Mouse (Mus musculus) bone marrow macrophage, adult 2 months (primary cell): ENCODE measurements around the gene Hba-x.

Source experiments
- CTCF ChIP-seq: IDR thresholded peaks from 2 replicates; pipeline ENCODE4 v1.5.1; 2012; ENCODE audit warnings: low read depth, mild to moderate bottlenecking, low read length, moderate library complexity
- POLR2A ChIP-seq: IDR thresholded peaks from 2 replicates; pipeline ENCODE4 v1.6.1; 2012; ENCODE audit warnings: mild to moderate bottlenecking, low read depth, low read length, borderline replicate concordance

DNA sequence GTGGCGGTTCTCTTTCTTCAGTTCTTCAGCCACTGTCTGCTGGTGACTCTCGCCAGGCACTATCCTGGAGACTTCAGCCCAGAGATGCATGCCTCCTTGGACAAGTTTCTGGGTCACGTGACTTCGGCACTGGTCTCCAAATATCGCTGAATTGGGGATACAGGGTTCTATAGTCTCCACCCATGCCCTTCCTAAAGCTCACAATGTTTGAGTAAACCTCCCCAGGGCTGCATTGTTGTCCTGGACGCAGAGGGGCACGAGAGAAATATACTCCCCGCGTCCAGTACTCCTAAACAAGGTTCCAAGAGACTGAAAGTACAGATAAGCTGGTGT is 11.3 kb downstream of the Hba-x start:
- TF ChIP-seq CTCF (no peak), POLR2A (no peak)
